Mouse (Mus musculus) megakaryocyte, embryonic 14.5 days (primary cell): ENCODE data around the gene Clpp.

Experiments
- FLI1 ChIP-seq: IDR thresholded peaks from 2 replicates; pipeline ENCODE4 v1.6.1; 2012; ENCODE audit warnings: low read length, inconsistent platforms, mixed read lengths
- GATA1 ChIP-seq: IDR thresholded peaks from 3 replicates; pipeline ENCODE4 v1.6.1; 2012; ENCODE audit warnings: mixed read lengths, low read length, inconsistent platforms, borderline replicate concordance

DNA sequence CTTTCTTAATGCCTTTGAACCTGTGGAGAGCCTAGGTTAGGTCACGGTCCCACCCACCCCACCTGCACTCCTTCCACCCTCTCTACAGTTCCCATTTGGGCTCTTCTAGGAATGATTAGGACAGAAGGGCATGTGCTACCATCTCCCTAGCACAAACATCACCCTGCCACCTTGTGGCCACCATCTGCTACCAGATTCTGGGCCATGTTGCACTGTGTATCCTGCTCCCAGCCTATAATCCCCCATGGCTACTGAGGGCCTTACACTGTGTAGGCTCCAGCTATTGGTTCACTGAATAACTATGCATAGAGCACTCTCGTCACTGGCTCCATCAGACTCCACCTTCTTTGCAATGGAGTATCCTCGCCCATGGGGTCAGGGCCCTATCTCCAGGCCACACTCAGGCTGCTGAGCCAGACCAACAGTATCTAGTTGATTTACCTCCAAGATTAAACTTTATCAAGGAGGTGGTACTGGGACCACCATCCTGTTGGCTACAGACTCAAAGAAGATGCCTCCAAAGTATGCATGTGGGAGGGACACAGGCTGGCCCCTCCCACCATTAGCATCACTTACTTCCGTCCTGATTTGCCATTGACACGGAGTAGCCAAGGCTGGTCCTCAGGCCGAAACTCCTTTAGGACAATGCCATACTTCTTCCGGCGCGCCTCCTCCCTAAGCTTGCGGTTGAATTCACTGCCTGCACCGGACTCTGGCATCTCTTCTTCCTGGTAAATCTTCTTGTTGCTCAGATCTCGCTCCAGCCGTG, 17.2 kb downstream of the Clpp start:
- no peak for TF ChIP-seq GATA1
- no peak for TF ChIP-seq FLI1
